Mouse (Mus musculus) forebrain, embryonic 11.5 days (tissue): ENCODE results near the gene Gpn2. TPM values are rescaled to one million over a fixed set of nuclear protein-coding genes. Genes with fewer than 3 reads are reported as not detected.

Experiments
- ATAC-seq: fragments of 200-750 bp; cut with Nextera tagmentation; replicated peaks from 2 replicates; pipeline ENCODE4 v1.8.0; 2017; ENCODE audit warnings: moderate TSS enrichment; ENCODE audit not compliant: low FRiP score
- DNase-seq: peaks from one replicate; pipeline ENCODE4 v3.0.0-alpha.2; 2017; ENCODE audit warnings: low spot score
- H3K27ac ChIP-seq: fragments of 300-500 bp; sonication (generic); 2 replicates; pipeline ENCODE4 v1.5.1; 2014; ENCODE audit warnings: low read depth, low read length
- H3K27me3 ChIP-seq: fragments of 300-500 bp; sonication (generic); 2 replicates; pipeline ENCODE4 v1.6.1; 2014; ENCODE audit warnings: mild to moderate bottlenecking, low read length, mixed read lengths; ENCODE audit not compliant: control insufficient read depth, insufficient read depth
- H3K36me3 ChIP-seq: fragments of 300-500 bp; sonication (generic); 2 replicates; pipeline ENCODE4 v1.6.1; 2014; ENCODE audit warnings: mild to moderate bottlenecking, low read length, moderate library complexity, mixed read lengths; ENCODE audit not compliant: control insufficient read depth, insufficient read depth
- H3K4me1 ChIP-seq: fragments of 300-500 bp; sonication (generic); replicated peaks from 2 replicates; pipeline ENCODE4 v1.6.1; 2014; ENCODE audit warnings: low read length, mixed read lengths; ENCODE audit not compliant: control insufficient read depth, insufficient read depth
- H3K4me2 ChIP-seq: fragments of 300-500 bp; sonication (generic); 2 replicates; pipeline ENCODE4 v1.6.1; 2014; ENCODE audit warnings: low read depth, mild to moderate bottlenecking, low read length, moderate library complexity, mixed read lengths; ENCODE audit not compliant: severe bottlenecking
- H3K4me3 ChIP-seq: fragments of 300-500 bp; sonication (generic); 2 replicates; pipeline ENCODE4 v1.5.1; 2014; ENCODE audit warnings: low read depth, low read length
- H3K9ac ChIP-seq: fragments of 300-500 bp; sonication (generic); 2 replicates; pipeline ENCODE4 v1.6.1; 2014; ENCODE audit warnings: low read length
- H3K9me3 ChIP-seq: fragments of 300-500 bp; sonication (generic); 2 replicates; pipeline ENCODE4 v1.6.1; 2016; ENCODE audit warnings: low read length, mixed read lengths; ENCODE audit not compliant: control insufficient read depth
- WGBS: fragments of 180-500 bp; shearing (Covaris S2); extraction: QIAGEN DNeasy Blood & Tissue Kit; methylation state at CpG from one replicate; pipeline ENCODE4 v1.1.7; 2014; 5-methylcytosine and 5-hydroxymethylcytosine counted together
- polyA plus RNA-seq: library from polyadenylated mRNA; unstranded; fragments of >200 nt; fragmentation: Nextera tagmentation; extraction: Ambion mirVana; gene quantifications from 2 replicates; pipeline ENCODE4 v1.2.1, GENCODE M21; 2014

Gene Gpn2
- polyA plus RNA-seq, 1 experiment from 2014 or later: 28.6 TPM

GRCm38 (mm10) chr4:133557041-133557717, 27.0 kb upstream of the Gpn2 start:
- no peaks in the 10 kb centered on the region for H3K4me1 ChIP-seq
- no peaks in the 10 kb centered on the region for H3K36me3 ChIP-seq
- no peak overlapping the region for H3K27ac ChIP-seq
- WGBS: 40% methylated on average over 10 of the region's 10 CpGs
- no peak overlapping the region for H3K4me2 ChIP-seq
- H3K9ac ChIP-seq: no peak overlapping the region
- H3K4me3 ChIP-seq: no peak overlapping the region
- no peaks in the 10 kb centered on the region for H3K27me3 ChIP-seq
- H3K9me3 ChIP-seq: no peaks in the 10 kb centered on the region
- ATAC-seq (no peak), DNase-seq (no peak)

- H3K36me3 ChIP-seq: no peaks in the 10 kb centered on the region
- DNase-seq (no peak), ATAC-seq (no peak)
- H3K27me3 ChIP-seq: no peaks in the 10 kb centered on the region
- WGBS: 74% methylated on average over 4 of the region's 4 CpGs
- H3K4me1 ChIP-seq: no peaks in the 10 kb centered on the region
- no peaks in the 10 kb centered on the region; the same call in 1 of the 2 replicates for H3K9me3 ChIP-seq
- H3K4me2 ChIP-seq: no peak overlapping the region
- H3K27ac ChIP-seq: no peak overlapping the region
- no peak overlapping the region for H3K4me3 ChIP-seq
- H3K9ac ChIP-seq: no peak overlapping the region
These were observed 24.3 kb upstream of the Gpn2 start for GRCm38 (mm10) chr4:133559846-133560245.

- Histone ChIP-seq H3K4me3 (no peak overlapping the region), H3K36me3 (no peaks in the 10 kb centered on the region), H3K9me3 (no peaks in the 10 kb centered on the region; the same call in 1 of the 2 replicates), H3K9ac (no peak overlapping the region), H3K27ac (no peak overlapping the region), H3K27me3 (no peaks in the 10 kb centered on the region), H3K4me1 (no peaks in the 10 kb centered on the region), H3K4me2 (no peak overlapping the region)
- DNase-seq (no peak), ATAC-seq (no peak)
- 77% methylated on average over 4 of the region's 4 CpGs for WGBS
These were observed 22.5 kb upstream of the Gpn2 start for GRCm38 (mm10) chr4:133561622-133562021.

- Histone ChIP-seq H3K4me1 (no peaks in the 10 kb centered on the region), H3K4me3 (no peak overlapping the region), H3K27me3 (no peaks in the 10 kb centered on the region), H3K36me3 (no peaks in the 10 kb centered on the region), H3K4me2 (no peak overlapping the region), H3K27ac (no peak overlapping the region), H3K9me3 (no peaks in the 10 kb centered on the region; the same call in 1 of the 2 replicates), H3K9ac (no peak overlapping the region)
- ATAC-seq: no peak
- WGBS: 88% methylated on average over 11 of the region's 11 CpGs
- DNase-seq: no peak
These were observed 21.0 kb upstream of the Gpn2 start for GRCm38 (mm10) chr4:133563123-133563571.

GRCm38 (mm10) chr4:133567251-133567650, 16.9 kb upstream of the Gpn2 start:
- H3K4me1 ChIP-seq: no peaks in the 10 kb centered on the region
- H3K9me3 ChIP-seq: no peaks in the 10 kb centered on the region; the same call in 1 of the 2 replicates
- no peak for ATAC-seq
- no peak overlapping the region for H3K9ac ChIP-seq
- no peaks in the 10 kb centered on the region for H3K36me3 ChIP-seq
- no peak overlapping the region for H3K27ac ChIP-seq
- no peak overlapping the region for H3K4me3 ChIP-seq
- DNase-seq: no peak
- H3K4me2 ChIP-seq: no peak overlapping the region
- no peaks in the 10 kb centered on the region for H3K27me3 ChIP-seq
- 34% methylated on average over 8 of the region's 8 CpGs for WGBS

GRCm38 (mm10) chr4:133569291-133570065, 14.7 kb upstream of the Gpn2 start:
- Histone ChIP-seq H3K36me3 (no peaks in the 10 kb centered on the region), H3K4me3 (no peak overlapping the region), H3K27ac (no peak overlapping the region), H3K4me2 (no peak overlapping the region), H3K27me3 (no peaks in the 10 kb centered on the region), H3K9me3 (no peaks in the 10 kb centered on the region; the same call in 1 of the 2 replicates), H3K4me1 (no peaks in the 10 kb centered on the region), H3K9ac (no peak overlapping the region)
- ATAC-seq: no peak
- WGBS: 86% methylated on average over 10 of the region's 10 CpGs
- DNase-seq: no peak

- Histone ChIP-seq H3K4me3 (no peak overlapping the region), H3K9me3 (no peaks in the 10 kb centered on the region), H3K36me3 (no peaks in the 10 kb centered on the region), H3K9ac (no peak overlapping the region), H3K27ac (no peak overlapping the region), H3K4me2 (no peak overlapping the region), H3K27me3 (no peaks in the 10 kb centered on the region), H3K4me1 (no peaks in the 10 kb centered on the region)
- WGBS: 62% methylated on average over 10 of the region's 10 CpGs
- ATAC-seq: no peak
- no peak for DNase-seq
These were observed 14.1 kb upstream of the Gpn2 start for GRCm38 (mm10) chr4:133570066-133570466.

GRCm38 (mm10) chr4:133574070-133574842, 9.9 kb upstream of the Gpn2 start, which contains the start of gene Gpatch3:
Gene Gpatch3, plus strand, starts transcription at chr4:133574745.
- Histone ChIP-seq H3K9ac (peak within 1 kb of the TSS; percentile 91), H3K4me2 (peak within 1 kb of the TSS; percentile 92), H3K9me3 (no peaks in the 10 kb centered on the region), H3K4me3 (peak within 1 kb of the TSS; percentile 96), H3K27me3 (no peaks in the 10 kb centered on the region), H3K36me3 (no peaks in the 10 kb centered on the region), H3K27ac (peak within 1 kb of the TSS; percentile 84), H3K4me1 (no peaks in the 10 kb centered on the region)
- ATAC-seq (peak; percentile 89), DNase-seq (peak; percentile 95)
- WGBS: 7% methylated on average over 44 of the region's 44 CpGs
